Mouse (Mus musculus) macrophage (primary cell): ENCODE measurements around the gene Ifnar2. TPM values are rescaled to one million over a fixed set of nuclear protein-coding genes. Genes with fewer than 3 reads are reported as not detected.
A peak's percentile ranks its signal among the peaks of the same experiment; 100 is the strongest.

Source experiments
- H3K27ac ChIP-seq: fragments of 350-480 bp; formaldehyde crosslinking; 2 replicates; pipeline ENCODE4 v1.9.0; 2021
- H3K36me3 ChIP-seq: fragments of 350-480 bp; formaldehyde crosslinking; 2 replicates; pipeline ENCODE4 v1.9.0; 2021; ENCODE audit errors: inconsistent target
- H3K4me3 ChIP-seq: fragments of 350-480 bp; formaldehyde crosslinking; 2 replicates; pipeline ENCODE4 v1.9.0; 2021; ENCODE audit errors: inconsistent target
- H3K79me2 ChIP-seq: fragments of 350-480 bp; formaldehyde crosslinking; 2 replicates; pipeline ENCODE4 v1.9.0; 2021; ENCODE audit errors: inconsistent target
- WGBS: methylation state at CpG from one replicate; pipeline ENCODE4 v1.1.7; 2026; ENCODE audit warnings: inconsistent platforms; ENCODE audit not compliant: missing documents; 5-methylcytosine and 5-hydroxymethylcytosine counted together
- polyA plus RNA-seq: library from polyadenylated mRNA; stranded (reverse); fragments of 250-400 nt; gene quantifications from 3 replicates; pipeline ENCODE4 v1.2.4, GENCODE M21; 2018; ENCODE audit warnings: inconsistent platforms

The Ifnar2 gene
- polyA plus RNA-seq, 1 experiment from 2014 or later, result 327 TPM

DNA sequence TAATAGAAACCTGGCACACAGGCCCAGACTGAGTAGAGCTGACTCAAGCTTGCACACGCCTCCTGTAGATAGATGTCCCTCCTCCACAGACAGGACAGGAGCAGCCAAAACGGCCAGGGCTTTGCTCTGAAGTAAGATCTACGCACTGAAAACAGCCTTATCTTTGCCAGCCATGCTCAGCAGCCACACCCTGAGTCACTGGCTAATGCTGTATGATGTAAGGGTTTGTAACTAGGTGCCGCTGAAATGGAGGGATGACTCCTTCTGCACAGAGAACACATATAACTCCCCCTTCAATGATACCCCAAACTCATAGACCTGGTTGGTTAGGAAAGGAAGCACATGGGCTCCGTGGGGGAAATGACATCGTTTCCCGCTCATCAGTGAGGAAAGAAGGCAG is 19.8 kb upstream of the Ifnar2 start:
- WGBS, result 40% methylated on average over 7 of the region's 7 CpGs
- Histone ChIP-seq H3K79me2 (no peaks in the 10 kb centered on the region), H3K4me3 (no peak overlapping the region), H3K27ac (peak overlapping the region; percentile 99), H3K36me3 (no peaks in the 10 kb centered on the region)

- WGBS, result 93% methylated on average over 6 of the region's 6 CpGs
- Histone ChIP-seq H3K4me3 (no peak overlapping the region), H3K79me2 (no peaks in the 10 kb centered on the region)
Measured at GRCm38 (mm10) chr16:91353177-91353576, 19.4 kb upstream of the Ifnar2 start.

DNA sequence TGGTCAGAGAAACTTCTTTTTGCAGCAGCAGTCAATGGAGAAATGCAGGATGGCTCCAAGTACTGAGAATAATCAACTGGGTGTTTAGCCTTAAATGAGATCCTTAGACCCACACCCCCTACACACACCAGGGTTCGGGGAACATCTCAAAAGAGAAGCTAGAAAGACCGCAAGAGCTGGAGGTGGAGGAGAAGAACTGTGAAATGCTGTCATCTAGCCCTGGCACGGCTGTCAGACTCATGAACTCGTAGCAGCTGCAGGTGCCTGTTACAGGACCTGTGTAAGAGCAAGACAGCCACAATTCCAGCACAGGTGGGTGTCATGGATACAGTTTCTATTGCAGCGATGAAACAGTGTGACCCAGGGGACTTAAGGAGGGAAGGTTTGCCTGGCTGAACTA is 18.9 kb upstream of the Ifnar2 start:
- 43% methylated on average over 4 of the region's 5 CpGs for WGBS
- Histone ChIP-seq H3K4me3 (no peak overlapping the region), H3K79me2 (no peaks in the 10 kb centered on the region), H3K36me3 (no peaks in the 10 kb centered on the region), H3K27ac (peak overlapping the region; percentile 99)

More at GRCm38 (mm10) chr16:91353177-91353576, 19.4 kb upstream of the Ifnar2 start:
- Histone ChIP-seq H3K36me3 (no peaks in the 10 kb centered on the region), H3K27ac (peak overlapping the region; percentile 99)

DNA sequence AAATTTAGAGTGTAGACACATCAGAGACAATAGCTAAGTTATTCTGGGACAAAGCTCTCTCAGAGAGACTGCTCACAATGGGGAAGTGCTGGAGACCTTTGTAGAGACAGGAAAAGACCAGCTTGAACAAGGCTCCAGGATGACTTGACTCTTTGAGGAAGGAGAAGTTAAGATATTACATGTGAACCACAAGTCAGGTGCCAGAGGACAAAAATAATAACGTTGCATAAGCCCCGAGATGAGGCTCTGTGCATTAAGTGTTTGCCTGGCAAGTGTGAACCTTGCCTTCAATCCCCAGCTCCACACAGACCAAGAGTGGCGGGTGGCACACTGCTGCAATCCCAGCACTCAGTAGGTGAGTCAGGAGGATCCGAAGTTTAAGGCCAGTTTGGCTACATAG is 18.0 kb upstream of the Ifnar2 start:
- WGBS, result 2% methylated on average over 4 of the region's 4 CpGs
- H3K27ac ChIP-seq, result peak overlapping the region; percentile 99
- H3K79me2 ChIP-seq, result no peaks in the 10 kb centered on the region
- H3K4me3 ChIP-seq, result no peak overlapping the region
- no peaks in the 10 kb centered on the region for H3K36me3 ChIP-seq

GRCm38 (mm10) chr16:91355160-91355559 is 17.4 kb upstream of the Ifnar2 start:
- Histone ChIP-seq H3K36me3 (no peaks in the 10 kb centered on the region), H3K4me3 (no peak overlapping the region), H3K79me2 (no peaks in the 10 kb centered on the region), H3K27ac (peak overlapping the region; percentile 99)
- under 1% methylated on average over 12 of the region's 12 CpGs for WGBS

- no peak overlapping the region for H3K4me3 ChIP-seq
- peak overlapping the region; percentile 99 for H3K27ac ChIP-seq
- no peaks in the 10 kb centered on the region for H3K36me3 ChIP-seq
- H3K79me2 ChIP-seq, result no peaks in the 10 kb centered on the region
- 93% methylated on average over 10 of the region's 10 CpGs for WGBS
Measured at GRCm38 (mm10) chr16:91356760-91357525, 15.6 kb upstream of the Ifnar2 start.

- 95% methylated on average over 9 of the region's 10 CpGs for WGBS
- H3K36me3 ChIP-seq, result no peaks in the 10 kb centered on the region
- no peak overlapping the region for H3K4me3 ChIP-seq
- H3K27ac ChIP-seq, result peak overlapping the region; percentile 99
- no peaks in the 10 kb centered on the region for H3K79me2 ChIP-seq
Measured at GRCm38 (mm10) chr16:91357526-91357900, 15.1 kb upstream of the Ifnar2 start.

DNA sequence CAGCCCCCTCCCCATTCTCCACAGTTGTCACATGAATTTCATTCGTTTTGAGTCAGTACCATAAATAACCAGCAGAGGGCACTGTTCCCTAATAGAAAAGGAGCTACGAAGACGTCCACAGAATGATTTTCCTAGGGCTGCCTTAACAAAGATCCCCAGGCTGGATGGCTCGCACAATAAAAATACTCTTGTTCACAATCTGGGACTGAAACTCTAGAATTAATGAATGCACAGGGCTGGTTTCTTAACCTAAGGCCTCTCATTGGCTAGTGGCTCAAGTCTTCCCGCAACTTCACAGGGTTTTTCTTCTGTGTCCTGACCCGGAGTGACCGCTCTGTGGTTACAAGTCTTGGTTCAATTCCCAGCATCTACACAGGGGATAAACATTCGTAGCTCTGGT is 14.0 kb upstream of the Ifnar2 start:
- Histone ChIP-seq H3K36me3 (no peaks in the 10 kb centered on the region), H3K79me2 (no peaks in the 10 kb centered on the region), H3K4me3 (no peak overlapping the region), H3K27ac (peak overlapping the region; percentile 70)
- 41% methylated on average over 8 of the region's 8 CpGs for WGBS

GRCm38 (mm10) chr16:91359531-91359930 is 13.1 kb upstream of the Ifnar2 start:
- 71% methylated on average over 13 of the region's 13 CpGs for WGBS
- H3K79me2 ChIP-seq, result no peaks in the 10 kb centered on the region
- H3K27ac ChIP-seq, result peak overlapping the region; percentile 70
- H3K4me3 ChIP-seq, result no peak overlapping the region
- no peaks in the 10 kb centered on the region for H3K36me3 ChIP-seq

- Histone ChIP-seq H3K79me2 (no peaks in the 10 kb centered on the region; the same call in 1 of the 2 replicates), H3K27ac (0 out of 2 replicates have a peak overlapping the region, but pooled peaks have one; percentile 70), H3K36me3 (no peaks in the 10 kb centered on the region), H3K4me3 (no peak overlapping the region)
- 91% methylated on average over 3 of the region's 3 CpGs for WGBS
Measured at GRCm38 (mm10) chr16:91360162-91360561, 12.4 kb upstream of the Ifnar2 start.

- H3K36me3 ChIP-seq, result no peaks in the 10 kb centered on the region
- WGBS, result 81% methylated on average over 2 of the region's 2 CpGs
- no peak overlapping the region for H3K4me3 ChIP-seq
- H3K79me2 ChIP-seq, result no peaks in the 10 kb centered on the region; the same call in 1 of the 2 replicates
- H3K27ac ChIP-seq, result no peak overlapping the region
Measured at GRCm38 (mm10) chr16:91362006-91362405, 10.6 kb upstream of the Ifnar2 start.

DNA sequence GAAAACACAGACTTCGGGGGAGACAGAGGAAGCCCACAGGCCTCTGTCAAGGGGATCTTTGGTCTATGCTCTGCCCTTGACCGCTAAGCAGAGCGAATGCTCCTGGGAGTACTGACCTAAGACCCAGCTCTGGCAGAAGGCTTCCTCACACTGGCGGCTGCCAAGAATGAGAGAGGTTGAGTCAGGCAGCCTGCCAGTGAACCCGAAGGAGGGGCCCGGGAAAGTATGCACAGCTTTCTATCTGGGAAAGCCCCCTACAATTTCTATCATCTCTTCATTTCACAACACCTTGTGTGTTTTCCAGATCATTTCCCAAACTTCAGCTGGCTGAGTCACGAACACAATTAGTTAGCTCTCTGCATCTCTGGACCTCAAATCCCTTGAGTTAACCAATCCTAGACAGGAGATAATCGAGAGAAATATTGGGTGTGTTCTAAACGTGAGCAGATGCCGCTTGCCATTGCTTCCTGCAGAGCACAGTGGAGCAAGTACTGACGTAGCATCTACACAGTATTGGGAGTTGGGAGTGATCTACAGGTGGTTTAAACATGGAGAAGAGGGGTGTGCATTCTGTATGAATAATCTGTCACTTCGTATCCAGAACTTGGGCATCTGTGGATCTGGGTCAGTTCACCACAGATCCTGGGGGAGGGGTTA is 9.8 kb upstream of the Ifnar2 start:
- H3K27ac ChIP-seq, result no peak overlapping the region
- H3K79me2 ChIP-seq, result no peaks in the 10 kb centered on the region; the same call in 1 of the 2 replicates
- WGBS, result 72% methylated on average over 12 of the region's 12 CpGs

GRCm38 (mm10) chr16:91363483-91363882 is 9.1 kb upstream of the Ifnar2 start:
- no peaks in the 10 kb centered on the region for H3K36me3 ChIP-seq

More for the DNA sequence above, 9.8 kb upstream of the Ifnar2 start:
- H3K36me3 ChIP-seq, result no peaks in the 10 kb centered on the region
- no peak overlapping the region for H3K4me3 ChIP-seq

GRCm38 (mm10) chr16:91366567-91366966 is 6.0 kb upstream of the Ifnar2 start:
- H3K4me3 ChIP-seq, result no peak overlapping the region
- peaks cover 2% of the 10 kb centered on the region; the same call in 1 of the 2 replicates for H3K79me2 ChIP-seq
- H3K27ac ChIP-seq, result peak overlapping the region; percentile 99
- H3K36me3 ChIP-seq, result no peaks in the 10 kb centered on the region

More at GRCm38 (mm10) chr16:91363483-91363882, 9.1 kb upstream of the Ifnar2 start:
- no peak overlapping the region for H3K4me3 ChIP-seq
- 53% methylated on average over 3 of the region's 3 CpGs for WGBS
- no peak overlapping the region for H3K27ac ChIP-seq
- no peaks in the 10 kb centered on the region; the same call in 1 of the 2 replicates for H3K79me2 ChIP-seq

- 0% methylated on average over 2 of the region's 2 CpGs for WGBS
- Histone ChIP-seq H3K27ac (peak overlapping the region; percentile 99), H3K79me2 (peaks cover 5% of the 10 kb centered on the region; the same call in 1 of the 2 replicates), H3K36me3 (no peaks in the 10 kb centered on the region), H3K4me3 (no peak overlapping the region)
Measured at GRCm38 (mm10) chr16:91367066-91367465, 5.5 kb upstream of the Ifnar2 start.
